Mouse (Mus musculus) testis, adult 2 months (tissue): ENCODE data around the gene Lzts2. TPM values are rescaled to one million over a fixed set of nuclear protein-coding genes. Genes with fewer than 3 reads are reported as not detected.

ENCODE experiments used
- H3K27ac ChIP-seq: fragments of 200-500 bp; 2 replicates; pipeline ENCODE4 v1.5.1; 2012; ENCODE audit warnings: low read depth, low read length; ENCODE audit not compliant: control insufficient read depth, insufficient read depth
- H3K27me3 ChIP-seq: fragments of 200-500 bp; 2 replicates; pipeline ENCODE4 v1.6.1; 2012; ENCODE audit warnings: mild to moderate bottlenecking, low read length, moderate library complexity; ENCODE audit not compliant: control insufficient read depth, insufficient read depth
- H3K36me3 ChIP-seq: fragments of 200-500 bp; 2 replicates; pipeline ENCODE4 v1.6.1; 2012; ENCODE audit warnings: mild to moderate bottlenecking, low read length; ENCODE audit not compliant: control insufficient read depth, insufficient read depth
- H3K4me1 ChIP-seq: fragments of 200-500 bp; 2 replicates; pipeline ENCODE4 v1.6.1; 2012; ENCODE audit warnings: low read length; ENCODE audit not compliant: control insufficient read depth, insufficient read depth
- H3K4me3 ChIP-seq: fragments of 200-500 bp; 2 replicates; pipeline ENCODE4 v1.5.1; 2012; ENCODE audit warnings: low read depth, mild to moderate bottlenecking, low read length, moderate library complexity, mixed read lengths; ENCODE audit not compliant: control insufficient read depth
- CTCF ChIP-seq: fragments of 200-500 bp; IDR thresholded peaks from 2 replicates; pipeline ENCODE4 v1.5.1; 2012; ENCODE audit warnings: low read depth, mild to moderate bottlenecking, inconsistent platforms, low read length, moderate library complexity; ENCODE audit not compliant: control insufficient read depth, insufficient read depth, insufficient replicate concordance
- POLR2A ChIP-seq: fragments of 200-500 bp; IDR thresholded peaks from 2 replicates; pipeline ENCODE4 v1.6.1; 2012; ENCODE audit warnings: low read depth, mild to moderate bottlenecking, inconsistent platforms, low read length, moderate library complexity; ENCODE audit not compliant: control insufficient read depth
- polyA plus RNA-seq: library from polyadenylated mRNA; depleted of rRNA; stranded (reverse); fragments of >200 nt; gene quantifications from 2 replicates; pipeline ENCODE4 v1.2.3, GENCODE M21; 2012

The Lzts2 gene
- polyA plus RNA-seq, 1 experiment = 36.2 TPM

DNA sequence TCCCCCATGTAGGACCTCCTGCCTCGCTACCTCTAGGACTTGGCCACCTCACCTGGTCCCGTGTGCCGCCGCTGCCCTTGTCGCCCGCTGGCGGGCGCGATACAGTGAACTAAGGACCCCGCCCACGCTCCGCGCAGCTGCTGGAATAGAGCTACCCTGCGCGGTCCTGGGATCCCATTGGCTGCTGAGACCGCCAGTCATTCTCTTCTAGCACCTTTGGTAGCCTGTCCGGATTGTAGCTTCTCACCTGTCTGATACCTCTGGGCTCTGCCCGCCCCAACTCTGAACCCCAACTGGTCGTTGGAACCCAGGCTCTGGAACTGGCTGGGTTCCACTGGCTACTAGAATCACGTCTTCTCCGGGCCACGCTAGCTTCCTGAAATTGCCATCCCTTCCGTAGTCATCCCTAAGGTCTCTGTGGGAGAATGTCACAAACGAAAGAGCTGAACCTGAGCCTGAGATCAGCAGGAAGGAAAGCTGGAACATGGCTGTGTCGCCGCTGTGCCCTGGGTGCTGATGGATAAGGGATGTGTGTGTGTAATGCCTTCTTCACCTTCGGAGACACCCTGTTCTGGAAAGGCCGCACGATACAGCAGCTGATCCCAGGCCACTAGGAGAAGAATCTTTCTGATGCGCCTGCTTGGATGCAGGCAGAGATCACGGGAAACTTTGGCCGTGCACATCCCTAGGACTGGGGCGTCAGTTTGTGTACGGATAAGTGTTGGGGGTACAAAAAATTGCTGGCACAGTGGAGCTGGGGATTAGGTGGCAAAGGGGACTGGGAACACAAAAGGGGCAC, 32.5 kb downstream of the Lzts2 start:
- no peaks in the 10 kb centered on the region for H3K27me3 ChIP-seq
- peak overlapping the region; percentile 79 for H3K4me3 ChIP-seq
- peak overlapping the region; percentile 32; the same call in 1 of the 2 replicates for H3K27ac ChIP-seq
- no peaks in the 10 kb centered on the region for H3K36me3 ChIP-seq
- H3K4me1 ChIP-seq = peaks cover 24% of the 10 kb centered on the region
- 0 out of 2 replicates have a peak, but pooled peaks have one; percentile 13 for TF ChIP-seq CTCF
- TF ChIP-seq POLR2A = no peak

DNA sequence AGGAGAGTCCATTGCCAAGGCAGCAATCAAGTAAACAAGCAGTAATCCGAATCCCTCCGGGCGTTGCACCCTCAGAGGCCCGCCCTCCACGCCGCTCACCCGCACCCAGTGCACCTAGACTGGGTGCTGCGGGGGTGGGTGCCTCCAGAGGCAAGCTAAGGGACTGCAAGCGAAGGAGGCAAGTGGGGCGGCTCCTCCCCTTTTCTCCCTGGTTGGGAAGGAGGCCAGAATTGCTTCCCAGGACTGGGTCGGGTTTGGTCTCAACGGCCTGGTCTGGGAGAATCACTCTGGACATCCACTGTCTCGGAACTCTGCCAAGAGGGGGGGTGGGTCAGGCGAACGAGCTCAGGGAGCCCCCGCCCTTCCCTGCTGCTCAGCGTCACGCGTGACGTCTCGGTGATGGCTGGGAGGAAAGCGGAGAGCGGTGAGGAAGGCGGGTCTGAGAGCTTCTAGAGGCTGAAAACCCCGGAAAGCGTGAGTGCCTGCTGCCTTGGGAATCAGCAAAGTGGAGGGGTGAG, 33.3 kb downstream of the Lzts2 start, which contains the start of gene Sfxn3:
Gene Sfxn3 (plus strand): TSS at position 87 of the 518 bp plus-strand sequence.
- H3K27me3 ChIP-seq = no peaks in the 10 kb centered on the region
- peak within 1 kb of the TSS; percentile 79 for H3K4me3 ChIP-seq
- H3K27ac ChIP-seq = peak within 1 kb of the TSS; percentile 73

DNA sequence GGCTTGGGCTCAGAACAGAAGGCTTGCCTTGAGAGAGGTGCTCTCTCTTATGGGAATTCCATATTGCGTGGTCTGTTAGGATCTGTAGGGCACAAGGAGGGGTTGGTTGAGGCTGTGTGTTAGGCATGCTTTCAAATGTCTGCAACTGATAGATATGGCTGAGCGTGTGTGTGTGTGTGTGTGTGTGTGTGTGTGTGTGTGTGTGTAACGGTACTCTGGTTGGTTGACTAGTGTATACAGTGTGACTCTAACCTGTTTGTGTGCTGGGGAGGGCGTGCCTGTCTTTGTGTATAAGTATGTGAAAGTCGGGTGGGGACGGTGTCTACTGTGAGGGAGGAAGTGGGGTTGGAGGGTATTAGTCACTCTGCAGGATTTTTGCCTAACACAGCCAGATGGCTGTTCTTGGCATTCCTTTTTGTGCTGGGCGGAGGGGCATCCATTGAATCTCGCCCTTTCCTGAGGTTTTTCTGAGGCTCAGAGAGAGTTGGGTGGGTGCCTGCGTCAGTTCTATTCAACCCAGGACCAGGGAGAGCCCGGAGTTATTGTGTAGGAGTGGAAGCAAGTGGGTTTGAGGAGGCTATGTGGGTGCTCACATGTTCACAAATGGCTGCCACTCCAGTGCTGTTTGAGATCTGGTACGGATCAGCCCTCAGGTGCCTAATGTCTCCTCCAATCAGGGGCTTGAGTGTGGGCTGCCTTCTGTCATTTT, 33.9 kb downstream of the Lzts2 start:
- no peaks in the 10 kb centered on the region for H3K36me3 ChIP-seq
- TF ChIP-seq CTCF (no peak), POLR2A (no peak)
- peaks cover 24% of the 10 kb centered on the region for H3K4me1 ChIP-seq
- no peaks in the 10 kb centered on the region for H3K27me3 ChIP-seq
- peak overlapping the region; percentile 79 for H3K4me3 ChIP-seq
- H3K27ac ChIP-seq = peak overlapping the region; percentile 73

More for the DNA sequence above, 33.3 kb downstream of the Lzts2 start, which contains the start of gene Sfxn3:
- TF ChIP-seq POLR2A (peak; percentile 51; the same call in 1 of the 2 replicates), CTCF (peak; percentile 39; the same call in 1 of the 2 replicates)
- no peaks in the 10 kb centered on the region for H3K36me3 ChIP-seq
- H3K4me1 ChIP-seq = peaks cover 24% of the 10 kb centered on the region

DNA sequence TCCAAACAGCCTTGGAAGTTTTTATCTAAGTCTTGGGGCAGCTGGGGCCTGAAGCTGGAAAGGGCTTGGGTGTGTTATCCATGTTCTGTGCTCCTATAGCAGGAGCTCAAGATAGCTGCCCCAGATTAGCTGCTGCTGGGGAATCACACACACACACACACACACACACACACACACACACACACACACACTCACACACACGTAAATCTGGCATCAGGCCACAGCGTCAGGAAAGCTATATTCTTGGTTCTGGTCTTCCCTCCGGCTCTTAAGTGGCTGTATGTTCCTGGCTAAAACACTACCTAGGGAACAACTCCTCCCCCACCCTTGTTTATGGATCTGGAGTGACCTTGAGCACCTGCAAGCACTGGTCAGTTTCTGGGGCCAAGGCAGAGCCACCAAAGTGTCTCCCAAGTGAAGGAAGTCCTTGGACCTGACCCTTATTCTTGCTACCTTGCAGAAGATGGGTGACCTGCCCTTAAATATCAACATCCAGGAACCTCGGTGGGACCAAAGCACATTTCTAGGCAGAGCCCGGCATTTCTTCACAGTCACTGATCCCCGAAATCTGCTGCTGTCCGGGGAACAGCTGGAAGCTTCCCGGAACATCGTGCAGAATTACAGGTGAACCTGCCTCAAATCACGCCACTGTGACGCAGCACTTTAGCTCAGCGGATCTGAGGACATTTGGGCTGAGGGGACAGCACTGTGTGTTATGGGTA, 34.6 kb downstream of the Lzts2 start:
- TF ChIP-seq CTCF (no peak), POLR2A (no peak)
- Histone ChIP-seq H3K27me3 (no peaks in the 10 kb centered on the region), H3K27ac (peak overlapping the region; percentile 73), H3K4me1 (peaks cover 24% of the 10 kb centered on the region), H3K4me3 (no peak overlapping the region; the same call in 1 of the 2 replicates), H3K36me3 (no peaks in the 10 kb centered on the region)

DNA sequence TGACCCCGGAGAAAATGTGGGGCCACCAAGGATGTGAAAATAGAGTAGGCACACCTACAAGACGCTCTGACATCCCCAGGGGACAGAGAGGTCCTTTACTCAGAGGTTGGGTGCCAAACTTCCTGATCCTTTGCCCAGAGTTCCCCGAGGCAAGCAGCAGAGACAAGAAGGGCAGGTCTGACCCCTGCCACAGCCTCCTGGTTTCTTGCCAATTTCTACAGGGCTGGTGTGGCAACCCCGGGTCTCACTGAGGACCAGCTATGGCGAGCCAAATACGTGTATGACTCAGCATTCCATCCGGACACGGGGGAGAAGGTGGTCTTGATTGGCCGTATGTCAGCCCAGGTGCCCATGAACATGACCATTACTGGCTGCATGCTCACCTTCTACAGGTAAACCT, 35.3 kb downstream of the Lzts2 start:
- Histone ChIP-seq H3K4me1 (peaks cover 24% of the 10 kb centered on the region), H3K36me3 (no peaks in the 10 kb centered on the region), H3K27me3 (no peaks in the 10 kb centered on the region), H3K27ac (no peak overlapping the region), H3K4me3 (no peak overlapping the region)
- TF ChIP-seq CTCF = no peak

GRCm38 (mm10) chr19:45053451-45053850, 39.2 kb downstream of the Lzts2 start:
- Histone ChIP-seq H3K4me3 (no peak overlapping the region), H3K36me3 (no peaks in the 10 kb centered on the region), H3K27me3 (no peaks in the 10 kb centered on the region), H3K4me1 (peaks cover under 1% of the 10 kb centered on the region; the same call in 1 of the 2 replicates), H3K27ac (no peak overlapping the region)
- TF ChIP-seq POLR2A = no peak
- TF ChIP-seq CTCF = no peak
